Mouse (Mus musculus): Measurements from ENCODE around the gene Nuak2. TPM values are rescaled to one million over a fixed set of nuclear protein-coding genes. Genes with fewer than 3 reads are reported as not detected.
"Not testable (repeated sequence)": the region's sequence is repeated elsewhere in the genome, so short reads cannot be mapped to it uniquely, and the experiment has no call there.

Nuak2 gene
- polyA plus RNA-seq (2016; fragmentation: Nextera tagmentation; extraction: Ambion mirVana) = 0.84 and 0.92 TPM in 2 replicates

DNA sequence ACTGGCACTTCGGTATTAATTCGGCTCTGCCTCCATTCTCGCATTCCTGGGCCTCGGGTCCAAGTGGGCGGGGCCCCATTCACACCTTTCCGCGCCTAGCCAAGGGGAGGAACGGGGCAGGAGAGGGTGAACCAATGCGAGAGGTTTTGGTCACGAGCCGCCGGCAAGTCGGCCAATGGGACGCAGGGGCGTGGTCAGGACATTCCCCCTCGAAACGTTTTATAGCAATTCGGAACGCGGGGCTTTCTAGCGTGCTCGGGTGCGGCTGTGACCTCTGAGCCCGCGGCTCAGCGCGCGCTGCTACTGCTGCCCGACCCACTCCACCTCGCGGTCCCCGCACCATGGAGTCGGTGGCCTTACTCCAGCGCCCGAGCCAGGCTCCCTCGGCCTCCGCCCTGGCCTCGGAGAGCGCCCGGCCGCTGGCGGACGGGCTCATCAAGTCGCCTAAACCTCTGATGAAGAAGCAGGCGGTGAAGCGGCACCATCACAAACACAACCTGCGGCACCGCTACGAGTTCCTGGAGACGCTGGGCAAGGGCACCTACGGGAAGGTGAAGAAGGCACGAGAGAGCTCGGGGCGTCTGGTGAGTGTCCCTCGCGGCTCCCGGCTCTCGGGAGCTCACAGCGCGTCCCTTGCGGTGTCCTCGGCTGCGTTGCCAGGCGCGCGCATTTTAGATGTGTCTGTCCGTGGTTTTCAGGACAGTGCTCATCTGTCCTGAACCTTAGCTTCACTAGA is at the start of gene Nuak2:
Nuak2 (plus strand) TSS at position 238 of the 736 bp plus-strand sequence.
- under 1% methylated on average over 67 of the region's 67 CpGs for WGBS
- peak; percentile 89 for DNase-seq (ENCODE audit: low spot score)
- peak within 1 kb of the TSS; percentile 78 for H3K27ac ChIP-seq
- H3K36me3 ChIP-seq = no peaks in the 10 kb centered on the region
- peaks cover 69% of the 10 kb centered on the region for H3K27me3 ChIP-seq (ENCODE audit: low read depth, poor library complexity, severe bottlenecking)
- no peaks in the 10 kb centered on the region for H3K9me3 ChIP-seq (replicated peaks)
- H3K4me1 ChIP-seq = peaks cover 27% of the 10 kb centered on the region
- peak within 1 kb of the TSS; percentile 62 for H3K4me3 ChIP-seq

DNA sequence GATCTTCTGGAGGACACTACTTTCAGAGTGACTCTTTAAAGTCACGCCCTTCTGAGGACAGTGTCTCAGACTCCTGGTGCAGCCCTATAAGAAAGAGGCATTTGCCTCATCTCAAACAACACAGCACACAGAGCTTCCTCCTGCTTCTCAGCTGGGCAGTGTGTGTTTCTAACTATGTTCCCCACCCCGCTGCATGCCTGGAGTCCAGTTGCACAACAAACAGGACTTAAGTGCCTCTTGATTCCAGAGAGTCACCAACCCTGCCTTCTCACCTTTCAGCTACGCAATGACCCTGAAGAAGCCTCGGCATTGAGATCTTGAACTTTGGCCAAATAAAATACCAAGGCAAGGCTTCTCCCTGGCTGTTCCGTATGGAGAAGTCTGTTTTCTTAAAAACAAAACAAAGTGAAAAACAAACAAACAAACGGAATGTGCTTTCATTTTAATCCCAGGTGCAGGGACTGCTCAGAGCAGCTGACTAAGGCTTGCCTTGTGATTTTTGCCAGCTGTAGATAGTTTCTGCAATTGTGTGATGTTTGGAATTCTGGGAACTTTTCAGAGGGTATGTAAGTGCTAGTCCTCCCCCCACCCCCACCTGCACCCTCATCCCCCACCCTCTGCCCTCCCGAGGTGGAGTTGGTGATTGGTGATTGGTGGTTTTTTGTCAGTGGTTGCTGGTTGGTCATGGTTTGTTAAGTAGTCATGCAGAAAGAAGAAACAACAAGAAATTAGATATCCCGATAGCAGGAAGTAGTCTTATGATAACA is 49.0 kb upstream of the Nuak2 start:
- Histone ChIP-seq H3K9me3 (replicated peaks) (no peaks in the 10 kb centered on the region), H3K36me3 (no peaks in the 10 kb centered on the region), H3K27me3 (ENCODE audit: low read depth, poor library complexity, severe bottlenecking) (no peaks in the 10 kb centered on the region), H3K4me3 (no peak overlapping the region), H3K4me1 (peaks cover 41% of the 10 kb centered on the region), H3K27ac (peak overlapping the region; percentile 42; the same call in 1 of the 2 replicates)
- 60% methylated on average over 8 of the region's 8 CpGs for WGBS
- DNase-seq (ENCODE audit: low spot score) = no peak

DNA sequence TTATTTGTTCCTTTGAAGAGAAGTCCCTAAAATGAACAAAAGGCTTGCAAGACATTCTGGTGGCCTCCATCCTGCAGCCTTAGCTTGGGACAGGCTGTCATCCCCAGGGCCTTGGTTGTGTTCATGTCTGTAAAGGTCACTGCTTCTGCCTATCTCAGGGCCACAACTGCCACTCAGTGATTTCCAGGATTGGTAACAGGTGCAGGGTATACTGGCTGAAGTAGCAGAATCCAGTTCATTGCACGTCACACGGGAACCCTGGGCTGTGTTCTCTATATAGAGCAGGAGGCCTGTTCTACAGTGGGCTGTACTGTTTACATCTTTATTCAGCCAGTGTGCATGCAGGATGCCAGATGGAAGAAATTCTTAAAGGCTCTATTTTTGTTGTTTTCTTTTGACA is 48.0 kb upstream of the Nuak2 start:
- WGBS = 79% methylated on average over 2 of the region's 2 CpGs
- peaks cover 41% of the 10 kb centered on the region for H3K4me1 ChIP-seq

DNA sequence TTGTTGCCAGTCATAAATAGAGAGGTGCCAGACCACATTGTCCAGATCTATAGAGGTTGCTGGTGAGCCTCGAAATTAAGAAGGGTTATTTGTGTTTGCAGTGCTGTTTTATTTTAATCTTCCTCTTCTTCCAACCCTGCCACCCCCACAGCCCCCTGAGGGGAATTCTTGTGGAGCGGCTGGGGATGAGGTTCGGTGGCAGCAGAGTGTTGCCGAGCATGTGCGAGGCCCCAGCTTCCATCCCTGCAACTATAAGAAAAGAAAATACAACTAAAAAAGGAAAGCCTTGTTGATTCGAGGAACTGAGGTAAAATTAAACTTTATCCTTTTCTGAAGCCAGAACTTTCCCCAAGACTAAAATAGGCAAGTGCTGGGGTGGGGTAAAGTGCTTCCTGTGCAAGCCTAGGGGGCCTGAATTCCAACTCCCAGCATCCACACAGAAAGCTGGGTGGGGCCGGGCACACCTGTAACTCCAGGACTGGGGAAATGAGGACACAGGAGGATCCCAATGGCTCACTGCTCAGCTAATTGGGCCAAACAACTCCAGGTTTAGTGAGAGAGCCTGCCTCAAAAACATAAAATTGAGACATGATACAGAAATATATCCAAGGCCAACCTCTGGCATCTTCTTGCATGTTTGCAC is 47.4 kb upstream of the Nuak2 start:
- 68% methylated on average over 7 of the region's 7 CpGs for WGBS
- DNase-seq (ENCODE audit: low spot score) = no peak

More for the DNA sequence above, 48.0 kb upstream of the Nuak2 start:
- Histone ChIP-seq H3K4me3 (no peak overlapping the region), H3K9me3 (replicated peaks) (no peaks in the 10 kb centered on the region), H3K27ac (no peak overlapping the region), H3K36me3 (no peaks in the 10 kb centered on the region), H3K27me3 (ENCODE audit: low read depth, poor library complexity, severe bottlenecking) (no peaks in the 10 kb centered on the region)
- no peak for DNase-seq (ENCODE audit: low spot score)

DNA sequence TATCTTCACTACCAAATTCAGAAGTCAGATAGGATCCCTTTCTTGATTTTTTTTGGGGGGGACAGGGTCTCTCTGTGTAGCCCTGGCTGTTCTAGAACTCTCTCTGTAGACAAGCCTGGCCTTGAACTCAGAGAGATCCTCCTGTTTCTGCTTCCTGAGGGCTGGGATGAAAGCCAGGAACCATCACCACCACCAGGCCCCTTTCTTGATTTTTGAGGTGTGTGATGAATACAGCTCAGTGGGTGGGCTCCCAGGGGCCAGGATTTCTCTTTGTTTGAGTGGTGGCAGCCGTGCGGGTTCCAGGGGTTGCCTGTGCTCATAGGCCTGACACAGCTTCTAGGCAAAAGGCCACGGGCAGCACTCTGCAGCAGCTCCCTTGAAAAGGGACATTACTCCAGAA is 44.7 kb upstream of the Nuak2 start:
- H3K9me3 ChIP-seq (replicated peaks) = no peaks in the 10 kb centered on the region
- no peaks in the 10 kb centered on the region for H3K36me3 ChIP-seq
- peaks cover 30% of the 10 kb centered on the region for H3K4me1 ChIP-seq
- DNase-seq (ENCODE audit: low spot score) = no peak
- no peak overlapping the region for H3K27ac ChIP-seq
- 85% methylated on average over 3 of the region's 3 CpGs for WGBS
- no peaks in the 10 kb centered on the region for H3K27me3 ChIP-seq (ENCODE audit: low read depth, poor library complexity, severe bottlenecking)
- H3K4me3 ChIP-seq = no peak overlapping the region

More for the DNA sequence above, 47.4 kb upstream of the Nuak2 start:
- no peaks in the 10 kb centered on the region for H3K36me3 ChIP-seq
- peaks cover 41% of the 10 kb centered on the region for H3K4me1 ChIP-seq
- no peak overlapping the region for H3K27ac ChIP-seq
- H3K27me3 ChIP-seq (ENCODE audit: low read depth, poor library complexity, severe bottlenecking) = no peaks in the 10 kb centered on the region
- H3K9me3 ChIP-seq (replicated peaks) = no peaks in the 10 kb centered on the region
- no peak overlapping the region for H3K4me3 ChIP-seq

DNA sequence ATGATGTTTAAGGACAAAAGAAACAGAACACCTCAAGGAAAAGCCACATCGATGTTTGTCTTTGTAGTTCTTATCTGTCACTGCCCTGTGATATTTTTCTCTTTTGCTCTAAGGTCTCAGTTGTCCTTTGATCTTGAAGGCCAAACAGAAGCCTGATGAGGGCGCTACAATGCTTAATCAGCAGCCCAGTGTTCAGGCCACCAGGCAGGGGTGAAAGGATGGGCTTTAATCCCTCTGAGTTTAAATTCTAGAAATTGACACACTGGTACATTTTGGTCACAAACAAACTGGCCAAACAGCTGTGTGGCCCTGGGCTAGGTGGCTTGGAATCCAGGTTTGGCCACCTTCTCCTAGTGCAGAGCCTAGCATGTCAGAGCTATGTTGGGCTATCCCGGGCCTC is 39.2 kb upstream of the Nuak2 start:
- H3K36me3 ChIP-seq = no peaks in the 10 kb centered on the region
- no peaks in the 10 kb centered on the region for H3K27me3 ChIP-seq (ENCODE audit: low read depth, poor library complexity, severe bottlenecking)
- WGBS = 62% methylated on average over 3 of the region's 3 CpGs
- H3K4me3 ChIP-seq = no peak overlapping the region
- H3K4me1 ChIP-seq = no peaks in the 10 kb centered on the region
- H3K9me3 ChIP-seq (replicated peaks) = no peaks in the 10 kb centered on the region
- H3K27ac ChIP-seq = no peak overlapping the region
- DNase-seq (ENCODE audit: low spot score) = no peak

DNA sequence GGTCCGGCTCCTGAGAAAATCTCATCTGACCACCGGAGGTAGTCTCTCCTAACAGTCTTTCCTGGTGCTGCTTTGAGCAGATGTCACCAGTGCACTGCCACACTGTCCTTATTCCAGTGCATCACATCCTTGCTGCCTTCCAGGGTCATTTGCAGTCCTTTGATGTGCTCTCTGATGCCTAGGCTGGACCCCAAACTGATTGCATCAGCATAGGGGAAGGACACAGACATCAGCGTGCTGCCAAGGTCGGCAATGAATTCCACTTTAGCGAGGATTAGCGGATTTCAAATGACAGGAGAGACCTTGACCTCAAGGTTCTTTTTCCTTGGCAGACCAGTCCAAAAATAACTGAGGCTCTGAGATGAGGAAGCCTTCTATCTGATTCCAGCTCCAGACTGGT is 38.8 kb upstream of the Nuak2 start:
- Histone ChIP-seq H3K4me1 (no peaks in the 10 kb centered on the region), H3K36me3 (no peaks in the 10 kb centered on the region), H3K4me3 (no peak overlapping the region), H3K9me3 (replicated peaks) (no peaks in the 10 kb centered on the region), H3K27ac (no peak overlapping the region), H3K27me3 (ENCODE audit: low read depth, poor library complexity, severe bottlenecking) (no peaks in the 10 kb centered on the region)
- DNase-seq (ENCODE audit: low spot score) = no peak
- 57% methylated on average over 6 of the region's 6 CpGs for WGBS

DNA sequence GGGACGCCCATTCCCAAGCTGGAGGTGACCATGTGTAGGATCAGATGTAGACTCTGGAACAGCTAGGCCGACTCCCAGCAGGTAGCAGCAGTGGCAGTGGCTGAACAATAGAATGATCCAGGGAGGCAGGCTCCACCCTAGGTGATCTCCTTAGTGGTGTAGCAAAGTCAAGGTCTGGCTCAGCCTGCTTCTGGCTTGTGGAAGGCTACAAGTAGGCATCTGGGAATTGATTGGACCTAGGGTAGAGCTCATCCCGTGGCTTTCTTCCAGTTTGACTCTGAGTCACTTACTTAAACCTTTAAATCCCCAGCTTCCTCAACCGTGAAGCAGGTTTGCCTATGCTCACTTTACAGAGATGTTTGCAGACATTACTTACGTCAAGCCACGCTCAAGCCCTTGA is 35.3 kb upstream of the Nuak2 start:
- H3K4me3 ChIP-seq; H3K36me3 ChIP-seq; H3K9me3 ChIP-seq (replicated peaks); H3K27ac ChIP-seq; DNase-seq (ENCODE audit: low spot score); H3K4me1 ChIP-seq; H3K27me3 ChIP-seq (ENCODE audit: low read depth, poor library complexity, severe bottlenecking): not testable (repeated sequence)
- 76% methylated on average over 6 of the region's 6 CpGs for WGBS

DNA sequence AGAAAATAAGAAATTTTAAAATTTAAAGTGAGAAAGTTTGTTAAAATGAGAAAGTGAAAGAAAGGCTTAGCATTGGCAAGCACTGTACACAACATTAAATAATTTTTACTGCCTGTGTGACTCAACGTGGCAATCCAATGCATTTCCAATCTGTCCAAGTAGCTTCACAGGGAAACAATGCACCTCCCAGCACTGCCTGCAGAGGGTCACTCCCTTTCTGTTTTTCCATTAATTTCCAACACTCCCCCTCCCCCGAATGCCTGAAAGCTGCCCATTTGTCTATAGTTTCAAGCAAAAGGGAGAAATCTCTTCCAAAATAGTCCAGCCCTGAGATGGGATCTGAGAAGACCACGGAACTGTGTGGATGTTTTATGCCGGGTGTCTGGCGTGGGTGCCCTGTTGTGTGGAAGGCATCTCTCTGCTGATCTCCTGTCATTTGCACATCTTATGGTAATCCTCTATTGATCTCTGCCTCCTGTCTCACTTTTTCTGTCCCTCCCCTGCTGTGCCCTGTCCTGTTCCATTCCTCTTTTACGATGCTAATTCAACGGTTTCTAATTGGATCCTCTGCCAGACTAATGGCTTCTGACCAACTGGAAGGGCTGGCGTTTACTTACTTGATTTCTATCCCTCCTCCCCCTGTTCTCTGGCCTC is 34.3 kb upstream of the Nuak2 start:
- Histone ChIP-seq H3K4me1 (no peaks in the 10 kb centered on the region), H3K27ac (no peak overlapping the region), H3K9me3 (replicated peaks) (no peaks in the 10 kb centered on the region), H3K36me3 (no peaks in the 10 kb centered on the region), H3K4me3 (no peak overlapping the region), H3K27me3 (ENCODE audit: low read depth, poor library complexity, severe bottlenecking) (no peaks in the 10 kb centered on the region)
- 19% methylated on average over 8 of the region's 8 CpGs for WGBS
- DNase-seq (ENCODE audit: low spot score) = no peak

DNA sequence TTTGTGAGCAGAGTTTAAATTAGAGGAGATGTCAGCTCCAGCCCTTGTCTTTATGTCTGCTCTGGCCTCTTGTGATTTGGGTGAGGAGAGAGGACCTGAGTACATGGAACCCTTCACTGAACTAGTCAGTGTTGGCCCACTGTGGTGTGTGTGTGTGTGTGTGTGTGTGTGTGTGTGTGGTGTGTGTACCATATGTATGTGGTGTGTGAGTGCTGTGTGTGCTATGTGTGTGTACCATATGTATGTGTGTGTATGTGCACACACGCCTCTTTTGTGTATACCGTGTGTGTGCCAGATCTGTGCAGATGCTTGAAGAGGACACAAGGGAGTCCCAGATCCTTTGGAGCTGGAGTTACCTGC is 33.8 kb upstream of the Nuak2 start:
- WGBS = 88% methylated on average over 2 of the region's 2 CpGs
- H3K36me3 ChIP-seq = no peaks in the 10 kb centered on the region
- H3K27ac ChIP-seq = no peak overlapping the region
- no peaks in the 10 kb centered on the region for H3K4me1 ChIP-seq
- H3K9me3 ChIP-seq (replicated peaks) = no peaks in the 10 kb centered on the region
- H3K27me3 ChIP-seq (ENCODE audit: low read depth, poor library complexity, severe bottlenecking) = 0 out of 2 replicates have a peak, but pooled peaks cover 1% of the 10 kb centered on the region
- DNase-seq (ENCODE audit: low spot score) = no peak
- no peak overlapping the region for H3K4me3 ChIP-seq

DNA sequence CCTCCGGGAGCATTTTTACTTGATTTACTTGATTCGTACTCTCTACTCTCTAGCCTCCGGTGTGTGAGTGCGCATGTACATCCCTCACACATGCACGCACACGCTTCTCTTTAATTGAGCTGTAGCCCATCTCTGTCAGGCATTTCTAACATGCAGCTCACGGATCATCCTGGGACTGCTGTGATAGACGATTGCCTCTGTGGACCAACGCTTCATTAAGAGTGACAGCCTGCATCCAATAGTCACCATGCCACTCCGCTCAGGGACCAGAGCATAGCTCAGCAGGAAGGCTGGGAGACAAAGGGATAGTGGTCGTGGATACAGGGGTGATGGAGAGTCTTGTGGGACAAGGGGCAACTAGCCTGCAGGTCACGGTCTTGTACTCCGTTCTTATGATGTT is 32.9 kb upstream of the Nuak2 start:
- no peak overlapping the region for H3K27ac ChIP-seq
- peaks cover 8% of the 10 kb centered on the region; the same call in 1 of the 2 replicates for H3K27me3 ChIP-seq (ENCODE audit: low read depth, poor library complexity, severe bottlenecking)
- DNase-seq (ENCODE audit: low spot score) = no peak
- 0 out of 2 replicates have a peak, but pooled peaks cover under 1% of the 10 kb centered on the region for H3K4me1 ChIP-seq
- H3K36me3 ChIP-seq = no peaks in the 10 kb centered on the region
- no peak overlapping the region for H3K4me3 ChIP-seq
- no peaks in the 10 kb centered on the region for H3K9me3 ChIP-seq (replicated peaks)
- 79% methylated on average over 13 of the region's 13 CpGs for WGBS

DNA sequence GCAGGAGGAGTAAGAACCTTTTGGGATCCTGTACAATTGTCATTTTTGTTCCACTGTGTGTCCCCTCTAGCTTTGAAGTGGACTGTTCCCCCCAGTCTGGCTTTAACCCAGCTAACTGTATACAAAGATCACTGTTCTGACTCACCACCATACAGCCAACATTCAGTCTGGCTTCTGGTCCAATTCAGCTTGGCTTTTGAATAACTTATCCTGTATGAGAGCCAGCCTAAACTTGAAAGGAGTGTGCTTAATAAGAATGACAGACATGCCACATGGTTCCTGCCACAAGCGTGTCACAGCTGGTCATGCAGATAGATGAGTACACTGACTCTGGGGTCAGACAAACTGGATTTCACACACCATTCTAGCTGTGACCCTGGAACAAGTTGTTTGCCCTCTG is 29.2 kb upstream of the Nuak2 start:
- peaks cover 20% of the 10 kb centered on the region for H3K4me1 ChIP-seq
- DNase-seq (ENCODE audit: low spot score) = no peak
- H3K36me3 ChIP-seq = no peaks in the 10 kb centered on the region
- H3K4me3 ChIP-seq = no peak overlapping the region
- H3K27ac ChIP-seq = no peak overlapping the region
- 88% methylated on average over 1 of the region's 1 CpGs for WGBS
- peaks cover 24% of the 10 kb centered on the region for H3K27me3 ChIP-seq (ENCODE audit: low read depth, poor library complexity, severe bottlenecking)
- H3K9me3 ChIP-seq (replicated peaks) = no peaks in the 10 kb centered on the region
